Mouse (Mus musculus) liver, embryonic 11.5 days (tissue): ENCODE measurements around the gene Ggcx. TPM values are rescaled to one million over a fixed set of nuclear protein-coding genes. Genes with fewer than 3 reads are reported as not detected.
A peak's percentile ranks its signal among the peaks of the same experiment; 100 is the strongest.

Experiments used
- ATAC-seq: fragments of 200-750 bp; cut with Nextera tagmentation; replicated peaks from 2 replicates; pipeline ENCODE4 v1.8.0; 2017; ENCODE audit warnings: moderate number of reproducible peaks, mild to moderate bottlenecking, moderate TSS enrichment, moderate library complexity; ENCODE audit not compliant: low FRiP score
- DNase-seq: peaks from one replicate; pipeline ENCODE4 v3.0.0-alpha.2; 2017; ENCODE audit warnings: low spot score
- H3K27ac ChIP-seq: fragments of 300-500 bp; sonication (generic); 2 replicates; pipeline ENCODE4 v1.5.1; 2014; ENCODE audit warnings: mild to moderate bottlenecking, low read depth, low read length, control low read depth
- H3K27me3 ChIP-seq: fragments of 300-500 bp; sonication (generic); replicated peaks from 2 replicates; pipeline ENCODE4 v1.6.1; 2014; ENCODE audit warnings: low read length, mixed read lengths; ENCODE audit not compliant: control insufficient read depth, insufficient read depth
- H3K36me3 ChIP-seq: fragments of 300-500 bp; sonication (generic); 2 replicates; pipeline ENCODE4 v1.6.1; 2014; ENCODE audit warnings: mild to moderate bottlenecking, low read length, moderate library complexity, mixed read lengths; ENCODE audit not compliant: control insufficient read depth, insufficient read depth
- H3K4me1 ChIP-seq: fragments of 300-500 bp; sonication (generic); replicated peaks from 2 replicates; pipeline ENCODE4 v1.6.1; 2014; ENCODE audit warnings: low read length, mixed read lengths; ENCODE audit not compliant: control insufficient read depth, insufficient read depth
- H3K4me2 ChIP-seq: fragments of 300-500 bp; sonication (generic); 2 replicates; pipeline ENCODE4 v1.6.1; 2014; ENCODE audit warnings: mild to moderate bottlenecking, control low read depth, moderate library complexity
- H3K4me3 ChIP-seq: fragments of 300-500 bp; sonication (generic); 2 replicates; pipeline ENCODE4 v1.5.1; 2014; ENCODE audit warnings: low read depth, low read length, control low read depth
- H3K9ac ChIP-seq: fragments of 300-500 bp; sonication (generic); 2 replicates; pipeline ENCODE4 v1.6.1; 2014; ENCODE audit warnings: low read depth, low read length, control low read depth
- H3K9me3 ChIP-seq: fragments of 300-500 bp; sonication (generic); 2 replicates; pipeline ENCODE4 v1.6.1; 2016; ENCODE audit warnings: low read length, inconsistent platforms, mixed read lengths; ENCODE audit not compliant: control insufficient read depth
- WGBS: fragments of 180-500 bp; shearing (Covaris S2); extraction: QIAGEN DNeasy Blood & Tissue Kit; methylation state at CpG from one replicate; pipeline ENCODE4 v1.1.7; 2014; 5-methylcytosine and 5-hydroxymethylcytosine counted together
- polyA plus RNA-seq: library from polyadenylated mRNA; unstranded; fragments of >200 nt; fragmentation: Nextera tagmentation; extraction: Ambion mirVana; gene quantifications from 2 replicates; pipeline ENCODE4 v1.2.1, GENCODE M21; 2014

Ggcx gene
- polyA plus RNA-seq, 1 experiment from 2014 or later = 26.9 TPM

- H3K36me3 ChIP-seq = peaks cover 7% of the 10 kb centered on the region; the same call in 1 of the 2 replicates
- H3K27ac ChIP-seq = peak overlapping the region; percentile 94
- no peaks in the 10 kb centered on the region for H3K9me3 ChIP-seq
- ATAC-seq (no peak; the same call in 1 of the 2 replicates), DNase-seq (no peak)
- H3K4me2 ChIP-seq = peak overlapping the region; percentile 47
- H3K4me3 ChIP-seq = no peak overlapping the region
- peak overlapping the region; percentile 10 for H3K9ac ChIP-seq
- peaks cover 52% of the 10 kb centered on the region for H3K4me1 ChIP-seq
- 67% methylated on average over 6 of the region's 6 CpGs for WGBS
- H3K27me3 ChIP-seq = no peaks in the 10 kb centered on the region
Measured at GRCm38 (mm10) chr6:72383142-72383820, 30.8 kb upstream of the Ggcx start.

- peak; percentile 90 for ATAC-seq
- Histone ChIP-seq H3K9ac (peak overlapping the region; percentile 10), H3K36me3 (peaks cover 7% of the 10 kb centered on the region; the same call in 1 of the 2 replicates), H3K9me3 (no peaks in the 10 kb centered on the region), H3K27me3 (no peaks in the 10 kb centered on the region), H3K27ac (peak overlapping the region; percentile 94), H3K4me2 (peak overlapping the region; percentile 47), H3K4me1 (peaks cover 54% of the 10 kb centered on the region), H3K4me3 (no peak overlapping the region)
- 57% methylated on average over 7 of the region's 7 CpGs for WGBS
- DNase-seq = no peak
Measured at GRCm38 (mm10) chr6:72383952-72384351, 30.2 kb upstream of the Ggcx start.

- Histone ChIP-seq H3K4me1 (peaks cover 59% of the 10 kb centered on the region), H3K27ac (peak overlapping the region; percentile 94), H3K4me2 (peak overlapping the region; percentile 1; the same call in 1 of the 2 replicates), H3K36me3 (peaks cover 7% of the 10 kb centered on the region; the same call in 1 of the 2 replicates), H3K4me3 (no peak overlapping the region), H3K27me3 (no peaks in the 10 kb centered on the region), H3K9ac (no peak overlapping the region), H3K9me3 (no peaks in the 10 kb centered on the region)
- ATAC-seq (no peak), DNase-seq (no peak)
- WGBS = 56% methylated on average over 4 of the region's 4 CpGs
Measured at GRCm38 (mm10) chr6:72385258-72385657, 28.9 kb upstream of the Ggcx start.

- Histone ChIP-seq H3K27me3 (no peaks in the 10 kb centered on the region), H3K4me2 (peak overlapping the region; percentile 29; the same call in 1 of the 2 replicates), H3K9ac (no peak overlapping the region), H3K4me3 (no peak overlapping the region), H3K9me3 (no peaks in the 10 kb centered on the region), H3K36me3 (peaks cover 7% of the 10 kb centered on the region; the same call in 1 of the 2 replicates), H3K4me1 (peaks cover 59% of the 10 kb centered on the region), H3K27ac (peak overlapping the region; percentile 94; the same call in 1 of the 2 replicates)
- DNase-seq = no peak
- no peak for ATAC-seq
- whole genome bisulfite sequencing = 91% methylated on average over 2 of the region's 2 CpGs
Measured at GRCm38 (mm10) chr6:72386561-72386960, 27.5 kb upstream of the Ggcx start.

- Histone ChIP-seq H3K4me3 (peak overlapping the region; percentile 77), H3K9me3 (no peaks in the 10 kb centered on the region), H3K4me2 (peak overlapping the region; percentile 69), H3K27ac (peak overlapping the region; percentile 100), H3K36me3 (peaks cover 7% of the 10 kb centered on the region; the same call in 1 of the 2 replicates), H3K9ac (peak overlapping the region; percentile 88), H3K4me1 (peaks cover 55% of the 10 kb centered on the region), H3K27me3 (no peaks in the 10 kb centered on the region)
- 86% methylated on average over 3 of the region's 3 CpGs for WGBS
- ATAC-seq = no peak
- no peak for DNase-seq
Measured at GRCm38 (mm10) chr6:72387816-72388215, 26.3 kb upstream of the Ggcx start.

GRCm38 (mm10) chr6:72388266-72388665 is 25.8 kb upstream of the Ggcx start:
- Histone ChIP-seq H3K36me3 (peaks cover 7% of the 10 kb centered on the region; the same call in 1 of the 2 replicates), H3K9me3 (no peaks in the 10 kb centered on the region), H3K9ac (peak overlapping the region; percentile 88), H3K4me1 (peaks cover 51% of the 10 kb centered on the region), H3K4me2 (peak overlapping the region; percentile 69), H3K27ac (peak overlapping the region; percentile 100), H3K4me3 (peak overlapping the region; percentile 77), H3K27me3 (no peaks in the 10 kb centered on the region)
- ATAC-seq (no peak), DNase-seq (no peak)
- 64% methylated on average over 10 of the region's 10 CpGs for WGBS

GRCm38 (mm10) chr6:72388791-72389329 is 25.2 kb upstream of the Ggcx start:
- WGBS = 59% methylated on average over 6 of the region's 6 CpGs
- no peaks in the 10 kb centered on the region for H3K27me3 ChIP-seq
- H3K4me2 ChIP-seq = peak overlapping the region; percentile 69
- H3K9ac ChIP-seq = peak overlapping the region; percentile 88
- H3K27ac ChIP-seq = peak overlapping the region; percentile 100
- DNase-seq = no peak
- H3K36me3 ChIP-seq = peaks cover 7% of the 10 kb centered on the region; the same call in 1 of the 2 replicates
- H3K4me1 ChIP-seq = peaks cover 46% of the 10 kb centered on the region
- H3K4me3 ChIP-seq = peak overlapping the region; percentile 77
- no peaks in the 10 kb centered on the region for H3K9me3 ChIP-seq
- ATAC-seq = no peak

GRCm38 (mm10) chr6:72389471-72389940 is 24.6 kb upstream of the Ggcx start:
- WGBS = 8% methylated on average over 13 of the region's 13 CpGs

More at GRCm38 (mm10) chr6:72389471-72389940, 24.6 kb upstream of the Ggcx start:
- Histone ChIP-seq H3K4me3 (peak overlapping the region; percentile 77), H3K9ac (peak overlapping the region; percentile 88), H3K4me2 (peak overlapping the region; percentile 69), H3K27ac (peak overlapping the region; percentile 100), H3K9me3 (no peaks in the 10 kb centered on the region), H3K4me1 (peaks cover 41% of the 10 kb centered on the region), H3K36me3 (peaks cover 7% of the 10 kb centered on the region; the same call in 1 of the 2 replicates), H3K27me3 (no peaks in the 10 kb centered on the region)
- DNase-seq = no peak
- ATAC-seq = peak; percentile 91
